Mouse (Mus musculus): ENCODE measurements around the gene Lmntd2. TPM values are rescaled to one million over a fixed set of nuclear protein-coding genes. Genes with fewer than 3 reads are reported as not detected.

The Lmntd2 gene
- polyA plus RNA-seq, 2 experiments: 0.95 to 6.6 TPM

- H3K27ac ChIP-seq (replicated peaks; ENCODE audit: low read depth, low read length): peak overlapping the region; percentile 72
Observed at GRCm38 (mm10) chr7:141194409-141194808, 19.5 kb downstream of the Lmntd2 start.

GRCm38 (mm10) chr7:141193948-141194347 is 19.9 kb downstream of the Lmntd2 start, which contains the start of the genes Hras and Lrrc56:
Gene Hras (minus strand): TSS chr7:141194005.
Gene Lrrc56 (plus strand): TSS chr7:141194157.
- H3K4me2 ChIP-seq (replicated peaks; ENCODE audit: low read depth, low read length, severe bottlenecking): peak within 1 kb of the TSS; percentile 96
- no peaks in the 10 kb centered on the region for H3K27me3 ChIP-seq (ENCODE audit: control insufficient read depth, insufficient read depth, low read length)
- H3K4me3 ChIP-seq (replicated peaks; ENCODE audit: low read length): peak within 1 kb of the TSS; percentile 92
- ATAC-seq (ENCODE audit: low FRiP score, low read depth) (peak; percentile 97), DNase-seq (ENCODE audit: low spot score) (peak; percentile 97)
- H3K27ac ChIP-seq (replicated peaks; ENCODE audit: low read depth, low read length): peak within 1 kb of the TSS; percentile 79
- peaks cover 39% of the 10 kb centered on the region for H3K36me3 ChIP-seq (ENCODE audit: control insufficient read depth, insufficient read depth, low read length)
- 0% methylated on average over 23 of the region's 39 CpGs for WGBS
- peaks cover 13% of the 10 kb centered on the region for H3K4me1 ChIP-seq (ENCODE audit: control insufficient read depth, insufficient read depth, low read length)
- H3K9me3 ChIP-seq (ENCODE audit: control insufficient read depth, low read length): no peaks in the 10 kb centered on the region
- peak within 1 kb of the TSS; percentile 89 for H3K9ac ChIP-seq (ENCODE audit: low read depth, low read length, severe bottlenecking)
- TF ChIP-seq POLR2A (IDR thresholded peaks at IDR 0.05; ENCODE audit: borderline replicate concordance, extremely low read depth, insufficient read depth, insufficient read length): no peak

More at GRCm38 (mm10) chr7:141194409-141194808, 19.5 kb downstream of the Lmntd2 start:
- Histone ChIP-seq H3K36me3 (ENCODE audit: control insufficient read depth, insufficient read depth, low read length) (peaks cover 35% of the 10 kb centered on the region), H3K27me3 (ENCODE audit: control insufficient read depth, insufficient read depth, low read length) (no peaks in the 10 kb centered on the region), H3K9ac (ENCODE audit: low read depth, low read length, severe bottlenecking) (peak overlapping the region; percentile 38), H3K4me1 (ENCODE audit: control insufficient read depth, insufficient read depth, low read length) (peaks cover 13% of the 10 kb centered on the region), H3K9me3 (ENCODE audit: control insufficient read depth, low read length) (no peaks in the 10 kb centered on the region), H3K4me2 (replicated peaks; ENCODE audit: low read depth, low read length, severe bottlenecking) (peak overlapping the region; percentile 95), H3K4me3 (replicated peaks; ENCODE audit: low read length) (peak overlapping the region; percentile 92)
- under 1% methylated on average over 23 of the region's 23 CpGs for WGBS
- ATAC-seq (ENCODE audit: low FRiP score, low read depth): peak; percentile 0; the same call in 1 of the 2 replicates
- TF ChIP-seq POLR2A (IDR thresholded peaks at IDR 0.05; ENCODE audit: borderline replicate concordance, extremely low read depth, insufficient read depth, insufficient read length): no peak
- DNase-seq (ENCODE audit: low spot score): peak; percentile 26

GRCm38 (mm10) chr7:141193348-141193856 is 20.5 kb downstream of the Lmntd2 start:
- peaks cover 39% of the 10 kb centered on the region for H3K36me3 ChIP-seq (ENCODE audit: control insufficient read depth, insufficient read depth, low read length)
- H3K4me2 ChIP-seq (replicated peaks; ENCODE audit: low read depth, low read length, severe bottlenecking): peak overlapping the region; percentile 96
- H3K9me3 ChIP-seq (ENCODE audit: control insufficient read depth, low read length): no peaks in the 10 kb centered on the region
- under 1% methylated on average over 20 of the region's 43 CpGs for WGBS
- no peak for TF ChIP-seq POLR2A (IDR thresholded peaks at IDR 0.05; ENCODE audit: borderline replicate concordance, extremely low read depth, insufficient read depth, insufficient read length)
- H3K4me3 ChIP-seq (replicated peaks; ENCODE audit: low read length): peak overlapping the region; percentile 92
- DNase-seq (ENCODE audit: low spot score) (no peak), ATAC-seq (ENCODE audit: low FRiP score, low read depth) (no peak; the same call in 1 of the 2 replicates)
- no peaks in the 10 kb centered on the region for H3K27me3 ChIP-seq (ENCODE audit: control insufficient read depth, insufficient read depth, low read length)
- peak overlapping the region; percentile 79 for H3K27ac ChIP-seq (replicated peaks; ENCODE audit: low read depth, low read length)
- H3K9ac ChIP-seq (ENCODE audit: low read depth, low read length, severe bottlenecking): peak overlapping the region; percentile 89
- peaks cover 13% of the 10 kb centered on the region for H3K4me1 ChIP-seq (ENCODE audit: control insufficient read depth, insufficient read depth, low read length)

- ATAC-seq (ENCODE audit: low FRiP score, low read depth): no peak
- 43% methylated on average over 7 of the region's 12 CpGs for WGBS
- TF ChIP-seq POLR2A (IDR thresholded peaks at IDR 0.05; ENCODE audit: borderline replicate concordance, extremely low read depth, insufficient read depth, insufficient read length): no peak
- DNase-seq (ENCODE audit: low spot score): peak; percentile 23
- Histone ChIP-seq H3K9ac (ENCODE audit: low read depth, low read length, severe bottlenecking) (peak overlapping the region; percentile 89), H3K36me3 (ENCODE audit: control insufficient read depth, insufficient read depth, low read length) (peaks cover 39% of the 10 kb centered on the region), H3K27me3 (ENCODE audit: control insufficient read depth, insufficient read depth, low read length) (no peaks in the 10 kb centered on the region), H3K9me3 (ENCODE audit: control insufficient read depth, low read length) (no peaks in the 10 kb centered on the region), H3K27ac (replicated peaks; ENCODE audit: low read depth, low read length) (0 out of 2 replicates have a peak overlapping the region, but pooled peaks have one; percentile 79), H3K4me3 (replicated peaks; ENCODE audit: low read length) (peak overlapping the region; percentile 92), H3K4me2 (replicated peaks; ENCODE audit: low read depth, low read length, severe bottlenecking) (peak overlapping the region; percentile 96), H3K4me1 (ENCODE audit: control insufficient read depth, insufficient read depth, low read length) (peaks cover 13% of the 10 kb centered on the region)
Observed at GRCm38 (mm10) chr7:141192776-141193347, 21.0 kb downstream of the Lmntd2 start.

GRCm38 (mm10) chr7:141191796-141192685 is 21.8 kb downstream of the Lmntd2 start:
- H3K4me1 ChIP-seq (ENCODE audit: control insufficient read depth, insufficient read depth, low read length): peaks cover 13% of the 10 kb centered on the region
- H3K4me3 ChIP-seq (replicated peaks; ENCODE audit: low read length): peak overlapping the region; percentile 92; the same call in 1 of the 2 replicates
- no peak overlapping the region for H3K27ac ChIP-seq (replicated peaks; ENCODE audit: low read depth, low read length)
- no peak for TF ChIP-seq POLR2A (IDR thresholded peaks at IDR 0.05; ENCODE audit: borderline replicate concordance, extremely low read depth, insufficient read depth, insufficient read length)
- no peak for DNase-seq (ENCODE audit: low spot score)
- no peaks in the 10 kb centered on the region for H3K9me3 ChIP-seq (ENCODE audit: control insufficient read depth, low read length)
- no peak for ATAC-seq (ENCODE audit: low FRiP score, low read depth)
- H3K9ac ChIP-seq (ENCODE audit: low read depth, low read length, severe bottlenecking): 0 out of 2 replicates have a peak overlapping the region, but pooled peaks have one; percentile 89
- peak overlapping the region; percentile 96 for H3K4me2 ChIP-seq (replicated peaks; ENCODE audit: low read depth, low read length, severe bottlenecking)
- peaks cover 35% of the 10 kb centered on the region for H3K36me3 ChIP-seq (ENCODE audit: control insufficient read depth, insufficient read depth, low read length)
- WGBS: 88% methylated on average over 24 of the region's 24 CpGs
- no peaks in the 10 kb centered on the region for H3K27me3 ChIP-seq (ENCODE audit: control insufficient read depth, insufficient read depth, low read length)

Data from limb, embryonic 14.5 days (tissue).